8 mouse cellular contexts compared by ENCODE assay signal in the genomic region with DNA sequence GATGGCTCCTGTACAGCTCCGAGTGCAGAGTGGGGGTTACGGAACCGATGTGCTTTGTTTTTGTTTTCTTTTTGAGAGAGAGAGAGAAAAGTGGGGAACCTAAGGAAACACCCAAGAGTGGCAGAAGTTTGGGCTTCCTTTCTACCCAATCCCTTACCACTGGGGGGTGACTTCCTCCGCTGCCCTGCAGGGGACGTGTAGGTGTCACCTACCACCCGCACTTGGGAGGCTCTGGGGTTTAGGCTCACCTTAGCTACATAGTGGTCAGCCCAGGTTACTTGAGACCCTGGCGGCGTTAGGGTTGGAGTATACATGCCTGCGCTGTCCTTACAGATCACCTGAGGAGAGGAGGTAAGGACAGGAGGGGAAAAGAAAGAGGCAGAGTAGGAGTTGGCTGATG. TPM values are rescaled to one million over a fixed set of nuclear protein-coding genes. Genes with fewer than 3 reads are reported as not detected.
DNase-seq lines count a peak whose midpoint lies in the region; ATAC-seq lines count a peak whose summit lies in the region.

No protein-coding gene starts in this region.

- no peak overlapping the region for H3K4me3 ChIP-seq in forebrain, embryonic 12.5 days (replicated peaks)
- no peak overlapping the region; the same call in 1 of the 2 replicates for H3K4me3 ChIP-seq in limb, embryonic 11.5 days (ENCODE audit: low read depth, low read length)

- no peak for ATAC-seq in forebrain, embryonic 12.5 days (ENCODE audit: low FRiP score)
- ATAC-seq in limb, embryonic 11.5 days (ENCODE audit: insufficient number of reproducible peaks, low FRiP score, low TSS enrichment, low read depth) = no peak

- no peaks in the 10 kb centered on the region for H3K36me3 ChIP-seq in forebrain, embryonic 12.5 days (replicated peaks)
- no peaks in the 10 kb centered on the region for H3K36me3 ChIP-seq in limb, embryonic 11.5 days (ENCODE audit: control insufficient read depth, insufficient read depth, low read length)
- H3K36me3 ChIP-seq in splenic B cell, adult 2 months (ENCODE audit: control insufficient read depth, insufficient read depth, low read length, poor library complexity, severe bottlenecking) = peaks cover 2% of the 10 kb centered on the region; the same call in 1 of the 2 replicates

- no peak overlapping the region; the same call in 1 of the 2 replicates for H3K4me2 ChIP-seq in forebrain, embryonic 12.5 days
- H3K4me2 ChIP-seq in limb, embryonic 11.5 days (ENCODE audit: low read depth, severe bottlenecking) = no peak overlapping the region

- 76% methylated on average over 9 of the region's 9 CpGs for WGBS in forebrain, embryonic 12.5 days
- 59% methylated on average over 9 of the region's 9 CpGs for WGBS in limb, embryonic 11.5 days

- no peaks in the 10 kb centered on the region for H3K9me3 ChIP-seq in forebrain, embryonic 12.5 days
- H3K9me3 ChIP-seq in limb, embryonic 11.5 days (ENCODE audit: control insufficient read depth, low read length) = no peaks in the 10 kb centered on the region

- no peaks in the 10 kb centered on the region for H3K27me3 ChIP-seq in forebrain, embryonic 12.5 days
- H3K27me3 ChIP-seq in limb, embryonic 11.5 days (ENCODE audit: control insufficient read depth, insufficient read depth, low read length) = no peaks in the 10 kb centered on the region
- no peaks in the 10 kb centered on the region for H3K27me3 ChIP-seq in splenic B cell, adult 2 months (ENCODE audit: control insufficient read depth, insufficient read depth, low read length, poor library complexity, severe bottlenecking)

- H3K27ac ChIP-seq in forebrain, embryonic 12.5 days = no peak overlapping the region
- peak overlapping the region; percentile 38; the same call in 1 of the 2 replicates for H3K27ac ChIP-seq in limb, embryonic 11.5 days (replicated peaks; ENCODE audit: low read depth, low read length)

- peaks cover 19% of the 10 kb centered on the region for H3K4me1 ChIP-seq in forebrain, embryonic 12.5 days
- H3K4me1 ChIP-seq in limb, embryonic 11.5 days (ENCODE audit: control insufficient read depth, insufficient read depth, low read length) = 0 out of 2 replicates have a peak, but pooled peaks cover 4% of the 10 kb centered on the region

- peak; percentile 25 for DNase-seq in layer of hippocampus, adult 11-12 months (ENCODE audit: low spot score)
- no peak for DNase-seq in layer of hippocampus, adult 9-10 months (ENCODE audit: low spot score)
- DNase-seq in limb, embryonic 11.5 days (ENCODE audit: low spot score) = no peak
- peak; percentile 18 for DNase-seq in splenic B cell, adult 2 months (ENCODE audit: low read depth, low spot score)
- no peak for DNase-seq in adrenal gland, postnatal 25 days
- no peak for DNase-seq in left cerebral cortex, adult 9 months (ENCODE audit: low spot score in 2 of 2)
- DNase-seq in cerebellum, adult 9-10 months = no peak

- peak overlapping the region; percentile 8; the same call in 1 of the 2 replicates for H3K9ac ChIP-seq in forebrain, embryonic 12.5 days
- peak overlapping the region; percentile 76; the same call in 1 of the 2 replicates for H3K9ac ChIP-seq in limb, embryonic 11.5 days (ENCODE audit: low read length)

RNA-seq across cellular contexts. Expression of a gene that starts 0.7 kb away (rescaled TPM):
- polyA plus RNA-seq in forebrain, embryonic 12.5 days (2016; fragmentation: Nextera tagmentation; extraction: Ambion mirVana) = 9.6 and 10.3 TPM in 2 replicates
- polyA plus RNA-seq in limb, embryonic 11.5 days (2014; fragmentation: Nextera tagmentation; extraction: Ambion mirVana) = 6.4 and 6.8 TPM in 2 replicates
- 24.8 and 42.0 TPM in 2 replicates for total RNA-seq in adrenal gland, postnatal 25 days (2021)

RNA-seq across cellular contexts. Expression of a gene that starts 57.0 kb away (rescaled TPM):
- 1.6 and 2.5 TPM in 2 replicates for polyA plus RNA-seq in forebrain, embryonic 12.5 days (2016; fragmentation: Nextera tagmentation; extraction: Ambion mirVana)
- 0.16 and 0.71 TPM in 2 replicates for polyA plus RNA-seq in limb, embryonic 11.5 days (2014; fragmentation: Nextera tagmentation; extraction: Ambion mirVana)
- total RNA-seq in adrenal gland, postnatal 25 days (2021) = 2.2 and 2.8 TPM in 2 replicates

Comparison
In these comparisons a context has a peak if more than half of its experiments do, and no peak if none do; other contexts are left out.
1. DNase-seq: peak in layer of hippocampus, adult 11-12 months (single experiment) and splenic B cell, adult 2 months (single experiment); none in layer of hippocampus, adult 9-10 months (single experiment), limb, embryonic 11.5 days (single experiment), adrenal gland, postnatal 25 days (single experiment), left cerebral cortex, adult 9 months (0 of 2) and cerebellum, adult 9-10 months (single experiment).